Mouse (Mus musculus) stomach, embryonic 14.5 days (tissue): ENCODE data around the gene Ly6g6c. TPM values are rescaled to one million over a fixed set of nuclear protein-coding genes. Genes with fewer than 3 reads are reported as not detected.

Experiments
- ATAC-seq: fragments of 200-750 bp; cut with Nextera tagmentation; 2 replicates; pipeline ENCODE4 v1.8.0; 2017; ENCODE audit warnings: low read depth, moderate TSS enrichment; ENCODE audit not compliant: insufficient number of reproducible peaks, insufficient read depth, low FRiP score
- H3K27ac ChIP-seq: fragments of 300-500 bp; sonication (generic); 2 replicates; pipeline ENCODE4 v1.5.1; 2014; ENCODE audit warnings: mild to moderate bottlenecking, low read length, moderate library complexity, mixed read lengths
- H3K27me3 ChIP-seq: fragments of 300-500 bp; sonication (generic); 2 replicates; pipeline ENCODE4 v1.6.1; 2014; ENCODE audit warnings: low read length, control low read depth, mixed read lengths; ENCODE audit not compliant: control insufficient read depth, insufficient read depth
- H3K36me3 ChIP-seq: fragments of 300-500 bp; sonication (generic); 2 replicates; pipeline ENCODE4 v1.6.1; 2014; ENCODE audit warnings: mild to moderate bottlenecking, control low read depth, low read length, moderate library complexity, mixed read lengths; ENCODE audit not compliant: control insufficient read depth, insufficient read depth
- H3K4me1 ChIP-seq: fragments of 300-500 bp; sonication (generic); 2 replicates; pipeline ENCODE4 v1.6.1; 2014; ENCODE audit warnings: low read length, control low read depth, mixed read lengths; ENCODE audit not compliant: control insufficient read depth, insufficient read depth
- H3K4me2 ChIP-seq: fragments of 300-500 bp; sonication (generic); replicated peaks from 2 replicates; pipeline ENCODE4 v1.6.1; 2014; ENCODE audit warnings: low read depth, low read length, control low read depth
- H3K4me3 ChIP-seq: fragments of 300-500 bp; sonication (generic); 2 replicates; pipeline ENCODE4 v1.5.1; 2014; ENCODE audit warnings: low read depth, low read length, control low read depth
- H3K9ac ChIP-seq: fragments of 300-500 bp; sonication (generic); replicated peaks from 2 replicates; pipeline ENCODE4 v1.6.1; 2014; ENCODE audit warnings: low read depth, mild to moderate bottlenecking, control low read depth, low read length, moderate library complexity, mixed read lengths
- H3K9me3 ChIP-seq: fragments of 300-500 bp; sonication (generic); 2 replicates; pipeline ENCODE4 v1.6.1; 2016; ENCODE audit warnings: low read depth, low read length, control low read depth; ENCODE audit not compliant: control insufficient read depth
- WGBS: fragments of 180-500 bp; shearing (Covaris S2); extraction: QIAGEN DNeasy Blood & Tissue Kit; methylation state at CpG from one replicate; pipeline ENCODE4 v1.1.7; 2014; 5-methylcytosine and 5-hydroxymethylcytosine counted together
- polyA plus RNA-seq: library from polyadenylated mRNA; unstranded; fragments of >200 nt; fragmentation: Nextera tagmentation; extraction: Ambion mirVana; gene quantifications from 2 replicates; pipeline ENCODE4 v1.2.1, GENCODE M21; 2014

Ly6g6c gene
- polyA plus RNA-seq, 1 experiment from 2014 or later: 0.30 TPM

- no peak for ATAC-seq
- Histone ChIP-seq H3K4me2 (no peak overlapping the region), H3K36me3 (peaks cover 52% of the 10 kb centered on the region), H3K4me3 (no peak overlapping the region), H3K27me3 (no peaks in the 10 kb centered on the region), H3K9ac (no peak overlapping the region), H3K9me3 (no peaks in the 10 kb centered on the region), H3K27ac (no peak overlapping the region), H3K4me1 (0 out of 2 replicates have a peak, but pooled peaks cover 3% of the 10 kb centered on the region)
- WGBS: 72% methylated on average over 8 of the region's 8 CpGs
Observed at GRCm38 (mm10) chr17:35102299-35102698, 37.1 kb downstream of the Ly6g6c start.

GRCm38 (mm10) chr17:35103221-35103690 is 38.1 kb downstream of the Ly6g6c start:
- Histone ChIP-seq H3K4me3 (no peak overlapping the region), H3K9me3 (no peaks in the 10 kb centered on the region), H3K27ac (no peak overlapping the region), H3K9ac (no peak overlapping the region), H3K4me1 (0 out of 2 replicates have a peak, but pooled peaks cover 3% of the 10 kb centered on the region), H3K36me3 (peaks cover 43% of the 10 kb centered on the region), H3K4me2 (no peak overlapping the region), H3K27me3 (no peaks in the 10 kb centered on the region)
- WGBS: 67% methylated on average over 6 of the region's 6 CpGs
- no peak for ATAC-seq

- H3K9me3 ChIP-seq: no peaks in the 10 kb centered on the region
- no peak overlapping the region for H3K27ac ChIP-seq
- no peak for ATAC-seq
- no peaks in the 10 kb centered on the region for H3K27me3 ChIP-seq
- H3K36me3 ChIP-seq: peaks cover 36% of the 10 kb centered on the region
- H3K4me1 ChIP-seq: 0 out of 2 replicates have a peak, but pooled peaks cover 3% of the 10 kb centered on the region
- no peak overlapping the region for H3K4me2 ChIP-seq
- H3K9ac ChIP-seq: no peak overlapping the region
- H3K4me3 ChIP-seq: no peak overlapping the region
- WGBS: 90% methylated on average over 7 of the region's 7 CpGs
Observed at GRCm38 (mm10) chr17:35104079-35104478, 38.9 kb downstream of the Ly6g6c start.

GRCm38 (mm10) chr17:35104754-35105153 is 39.6 kb downstream of the Ly6g6c start:
- H3K27ac ChIP-seq: no peak overlapping the region
- 79% methylated on average over 6 of the region's 6 CpGs for WGBS
- no peak overlapping the region for H3K9ac ChIP-seq
- H3K36me3 ChIP-seq: peaks cover 33% of the 10 kb centered on the region
- no peak overlapping the region for H3K4me2 ChIP-seq
- H3K4me3 ChIP-seq: no peak overlapping the region
- ATAC-seq: no peak
- no peaks in the 10 kb centered on the region for H3K27me3 ChIP-seq
- H3K9me3 ChIP-seq: no peaks in the 10 kb centered on the region
- 0 out of 2 replicates have a peak, but pooled peaks cover 3% of the 10 kb centered on the region for H3K4me1 ChIP-seq

GRCm38 (mm10) chr17:35105740-35106389 is 40.7 kb downstream of the Ly6g6c start:
- WGBS: 27% methylated on average over 13 of the region's 13 CpGs
- Histone ChIP-seq H3K9ac (no peak overlapping the region), H3K9me3 (no peaks in the 10 kb centered on the region), H3K4me3 (no peak overlapping the region), H3K27me3 (no peaks in the 10 kb centered on the region), H3K4me2 (no peak overlapping the region), H3K4me1 (0 out of 2 replicates have a peak, but pooled peaks cover 3% of the 10 kb centered on the region), H3K36me3 (peaks cover 23% of the 10 kb centered on the region), H3K27ac (no peak overlapping the region)
- no peak for ATAC-seq

GRCm38 (mm10) chr17:35106522-35106921 is 41.3 kb downstream of the Ly6g6c start:
- Histone ChIP-seq H3K9ac (no peak overlapping the region), H3K36me3 (peaks cover 17% of the 10 kb centered on the region), H3K4me1 (0 out of 2 replicates have a peak, but pooled peaks cover 3% of the 10 kb centered on the region), H3K4me3 (no peak overlapping the region), H3K9me3 (no peaks in the 10 kb centered on the region), H3K27me3 (no peaks in the 10 kb centered on the region), H3K27ac (no peak overlapping the region), H3K4me2 (no peak overlapping the region)
- WGBS: 69% methylated on average over 3 of the region's 3 CpGs
- no peak for ATAC-seq

GRCm38 (mm10) chr17:35108097-35108496 is 42.9 kb downstream of the Ly6g6c start, which contains the start of gene Ly6g5c:
Ly6g5c (plus strand) TSS chr17:35108279.
- H3K36me3 ChIP-seq: peaks cover 1% of the 10 kb centered on the region; the same call in 1 of the 2 replicates
- 87% methylated on average over 6 of the region's 6 CpGs for WGBS
- H3K9me3 ChIP-seq: no peaks in the 10 kb centered on the region
- H3K27ac ChIP-seq: no peak within 1 kb of the TSS
- H3K4me2 ChIP-seq: no peak within 1 kb of the TSS
- H3K4me1 ChIP-seq: 0 out of 2 replicates have a peak, but pooled peaks cover 3% of the 10 kb centered on the region
- H3K9ac ChIP-seq: no peak within 1 kb of the TSS
- no peaks in the 10 kb centered on the region for H3K27me3 ChIP-seq
- ATAC-seq: no peak
- no peak within 1 kb of the TSS for H3K4me3 ChIP-seq

- Histone ChIP-seq H3K9ac (no peak overlapping the region), H3K9me3 (no peaks in the 10 kb centered on the region), H3K4me3 (no peak overlapping the region), H3K36me3 (peaks cover 19% of the 10 kb centered on the region), H3K27me3 (no peaks in the 10 kb centered on the region), H3K27ac (no peak overlapping the region), H3K4me1 (no peaks in the 10 kb centered on the region), H3K4me2 (no peak overlapping the region)
- no peak for ATAC-seq
- WGBS: 73% methylated on average over 9 of the region's 9 CpGs
Observed at GRCm38 (mm10) chr17:35111774-35112173, 46.6 kb downstream of the Ly6g6c start.
